In the genomic region with DNA sequence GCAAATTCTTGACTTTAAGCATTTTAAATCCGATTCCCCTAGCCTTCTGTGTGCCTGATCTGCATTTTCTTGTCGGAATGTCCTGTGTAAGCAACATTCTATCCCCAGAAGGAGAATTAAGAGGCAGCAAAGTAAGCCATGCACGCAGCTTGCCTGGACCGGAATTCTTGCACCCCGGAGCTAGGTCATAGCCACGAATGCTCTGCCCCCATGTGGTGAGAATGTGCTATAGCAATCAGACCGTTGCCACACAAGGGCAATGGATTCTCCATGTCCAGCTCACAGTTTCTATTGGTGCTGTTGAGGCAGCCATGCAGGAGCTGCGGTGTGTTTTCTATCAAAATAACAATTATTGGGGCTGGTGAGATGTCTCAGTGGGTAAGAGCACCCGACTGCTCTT, we compare ENCODE assay signal across 9 mouse cellular contexts. TPM values are rescaled to one million over a fixed set of nuclear protein-coding genes. Genes with fewer than 3 reads are reported as not detected.
DNase-seq lines count a peak whose midpoint lies in the region; ATAC-seq and TF ChIP-seq lines count a peak whose summit lies in the region.
"Had no signal": no experiment of that assay in that cellular context is flagged by ENCODE, and none has a peak within 500 bp of the region (broad histone marks: within the 10 kb centered on the region; RNA-seq: fewer than 3 reads in every experiment).

No protein-coding gene starts in this region.

- peak; percentile 85 for TF ChIP-seq CTCF in E14TG2a.4 (conservative IDR thresholded peaks at IDR 0.05; ENCODE audit: low read length)

- ATAC-seq in embryonic facial prominence, embryonic 11.5 days (replicated peaks; ENCODE audit: insufficient number of reproducible peaks, low FRiP score, low TSS enrichment, low read depth): no peak
- ATAC-seq in lung, embryonic 15.5 days (ENCODE audit: borderline replicate concordance, extremely low read depth, low FRiP score, low TSS enrichment): peak; percentile 63; the same call in 1 of the 2 replicates

- H3K9me3 ChIP-seq in E14TG2a.4 (ENCODE audit: low read length): 0 out of 2 replicates have a peak, but pooled peaks cover 2% of the 10 kb centered on the region
- H3K9me3 ChIP-seq in embryonic facial prominence, embryonic 11.5 days (replicated peaks; ENCODE audit: control insufficient read depth, low read length): no peaks in the 10 kb centered on the region
- no peaks in the 10 kb centered on the region for H3K9me3 ChIP-seq in lung, embryonic 15.5 days

- 4% methylated on average over 9 of the region's 9 CpGs for WGBS in embryonic facial prominence, embryonic 11.5 days
- 3% methylated on average over 9 of the region's 9 CpGs for WGBS in lung, embryonic 15.5 days

- no peak overlapping the region for H3K4me2 ChIP-seq in embryonic facial prominence, embryonic 11.5 days (ENCODE audit: low read depth, low read length)
- peak overlapping the region; percentile 16; the same call in 1 of the 2 replicates for H3K4me2 ChIP-seq in lung, embryonic 15.5 days

- no peak overlapping the region for H3K27ac ChIP-seq in embryonic facial prominence, embryonic 11.5 days (replicated peaks; ENCODE audit: low read depth, low read length)
- H3K27ac ChIP-seq in lung, embryonic 15.5 days: no peak overlapping the region

- peaks cover 28% of the 10 kb centered on the region for H3K27me3 ChIP-seq in E14TG2a.4 (ENCODE audit: insufficient read depth, low read length)
- H3K27me3 ChIP-seq in embryonic facial prominence, embryonic 11.5 days (ENCODE audit: control insufficient read depth, insufficient read depth, low read length): no peaks in the 10 kb centered on the region
- 0 out of 2 replicates have a peak, but pooled peaks cover 3% of the 10 kb centered on the region for H3K27me3 ChIP-seq in lung, embryonic 15.5 days

- H3K9ac ChIP-seq in embryonic facial prominence, embryonic 11.5 days (replicated peaks; ENCODE audit: low read length): no peak overlapping the region
- H3K9ac ChIP-seq in lung, embryonic 15.5 days: no peak overlapping the region

- H3K4me3 ChIP-seq in E14TG2a.4 (replicated peaks; ENCODE audit: low read length): no peak overlapping the region
- H3K4me3 ChIP-seq in embryonic facial prominence, embryonic 11.5 days (ENCODE audit: low read depth, low read length): no peak overlapping the region
- H3K4me3 ChIP-seq in lung, embryonic 15.5 days: no peak overlapping the region

- peak; percentile 81 to 82 for DNase-seq in adrenal gland, postnatal 36 days
- DNase-seq in embryonic facial prominence, embryonic 11.5 days (ENCODE audit: low spot score): peak; percentile 93
- DNase-seq in heart, adult 9 months (ENCODE audit: low spot score in 2 of 2): peak; percentile 22 to 47
- peak; percentile 83 to 87 for DNase-seq in kidney, postnatal 36 days
- peak; percentile 75 for DNase-seq in ovary, postnatal 36 days (ENCODE audit: low spot score)
- peak; percentile 22 to 65 for DNase-seq in thymus, postnatal 10 days (ENCODE audit: low spot score in 2 of 2)

- no peaks in the 10 kb centered on the region for H3K36me3 ChIP-seq in E14TG2a.4 (ENCODE audit: insufficient read depth, low read length)
- no peaks in the 10 kb centered on the region for H3K36me3 ChIP-seq in embryonic facial prominence, embryonic 11.5 days (replicated peaks; ENCODE audit: control insufficient read depth, insufficient read depth, low read depth, low read length)
- no peaks in the 10 kb centered on the region for H3K36me3 ChIP-seq in lung, embryonic 15.5 days

- peaks cover 50% of the 10 kb centered on the region for H3K4me1 ChIP-seq in E14TG2a.4 (replicated peaks; ENCODE audit: low read depth, low read length)
- H3K4me1 ChIP-seq in embryonic facial prominence, embryonic 11.5 days (ENCODE audit: control insufficient read depth, insufficient read depth, low read length): no peaks in the 10 kb centered on the region; the same call in 1 of the 2 replicates
- H3K4me1 ChIP-seq in lung, embryonic 15.5 days: peaks cover 14% of the 10 kb centered on the region

RNA-seq across cellular contexts. Expression of gene Fam243, which starts 15.0 kb away (rescaled TPM):
- not detected for total RNA-seq in adrenal gland, postnatal 36 days (2021)
- 0.07 TPM in 1 of 2 replicates, not detected in the other for polyA plus RNA-seq in embryonic facial prominence, embryonic 11.5 days (2014; fragmentation: Nextera tagmentation; extraction: Ambion mirVana)
- polyA plus RNA-seq in lung, embryonic 15.5 days (2015; fragmentation: Nextera tagmentation; extraction: Ambion mirVana): not detected in 2 replicates
- total RNA-seq: layer of hippocampus, adult 8-10 months had no signal

RNA-seq across cellular contexts. Expression of gene Kcne1, which starts 23.0 kb away (rescaled TPM):
- total RNA-seq in adrenal gland, postnatal 36 days (2021): not detected
- polyA plus RNA-seq in embryonic facial prominence, embryonic 11.5 days (2014; fragmentation: Nextera tagmentation; extraction: Ambion mirVana): 0.34 and 0.35 TPM in 2 replicates
- 1.1 and 1.8 TPM in 2 replicates for polyA plus RNA-seq in lung, embryonic 15.5 days (2015; fragmentation: Nextera tagmentation; extraction: Ambion mirVana)
- total RNA-seq: layer of hippocampus, adult 8-10 months had no signal

RNA-seq across cellular contexts. Expression of gene Smim11, which starts 35.2 kb away (rescaled TPM):
- 10 to 100 TPM; 56.5 to 61.6 TPM for total RNA-seq in adrenal gland, postnatal 36 days (2021)
- 117 and 134 TPM in 2 replicates for polyA plus RNA-seq in embryonic facial prominence, embryonic 11.5 days (2014; fragmentation: Nextera tagmentation; extraction: Ambion mirVana)
- 129 TPM in 2 replicates for polyA plus RNA-seq in lung, embryonic 15.5 days (2015; fragmentation: Nextera tagmentation; extraction: Ambion mirVana)

RNA-seq across cellular contexts. Expression of gene Kcne2, which starts 44.1 kb away (rescaled TPM):
- total RNA-seq in adrenal gland, postnatal 36 days (2021): under 1 TPM in 1 of 2 experiments, not detected in 1; 0.16 TPM
- 1.7 TPM in 1 of 2 replicates, not detected in the other for polyA plus RNA-seq in embryonic facial prominence, embryonic 11.5 days (2014; fragmentation: Nextera tagmentation; extraction: Ambion mirVana)
- 0.63 and 0.81 TPM in 2 replicates for polyA plus RNA-seq in lung, embryonic 15.5 days (2015; fragmentation: Nextera tagmentation; extraction: Ambion mirVana)

Comparison
In these comparisons a context has a peak if more than half of its experiments do, and no peak if none do; other contexts are left out.
1. DNase-seq: peak in every context shown above with its lines; median percentile 93 in embryonic facial prominence, embryonic 11.5 days; 85 in kidney, postnatal 36 days; 82 in adrenal gland, postnatal 36 days; 75 in ovary, postnatal 36 days; 44 in thymus, postnatal 10 days; 34 in heart, adult 9 months.